Mouse (Mus musculus): ENCODE data around the gene Olfr469.
"Not testable (repeated sequence)": the region's sequence is repeated elsewhere in the genome, so short reads cannot be mapped to it uniquely, and the experiment has no call there.

Gene Olfr469

DNA sequence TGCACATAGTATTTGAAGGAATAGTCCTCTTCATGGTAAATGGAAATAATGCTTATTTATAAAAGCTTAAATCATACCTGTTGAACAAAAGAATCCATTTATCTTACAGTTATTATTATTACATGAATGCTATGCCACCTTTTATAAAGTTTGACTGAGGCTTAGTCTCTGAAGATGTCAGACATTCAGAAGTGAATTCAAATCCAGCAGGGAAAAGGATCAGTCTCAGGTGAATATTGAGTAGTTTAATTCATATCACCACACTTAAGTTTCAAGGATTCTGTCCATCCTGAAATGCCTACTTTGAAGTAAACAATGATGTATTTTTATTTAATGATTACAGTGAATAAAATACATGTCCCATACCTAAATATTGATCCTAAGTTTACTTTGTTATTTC lies at the start of gene Olfr469:
Gene Olfr469, minus strand, starts transcription at position 101 of the 400 bp plus-strand sequence.
- DNase-seq, result not testable (repeated sequence)

DNA sequence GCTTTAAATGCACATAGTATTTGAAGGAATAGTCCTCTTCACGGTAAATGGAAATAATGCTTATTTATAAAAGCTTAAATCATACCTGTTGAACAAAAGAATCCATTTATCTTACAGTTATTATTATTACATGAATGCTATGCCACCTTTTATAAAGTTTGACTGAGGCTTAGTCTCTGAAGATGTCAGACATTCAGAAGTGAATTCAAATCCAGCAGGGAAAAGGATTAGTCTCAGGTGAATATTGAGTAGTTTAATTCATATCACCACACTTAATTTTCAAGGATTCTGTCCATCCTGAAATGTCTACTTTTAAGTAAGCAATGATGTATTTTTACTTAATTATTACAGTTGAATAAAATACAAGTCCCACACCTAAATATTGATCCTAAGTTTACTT lies 22.0 kb upstream of the Olfr469 start, which contains the start of gene Olfr470:
Gene Olfr470, minus strand, starts transcription at position 101 of the 400 bp plus-strand sequence.
- DNase-seq, result not testable (repeated sequence)

DNA sequence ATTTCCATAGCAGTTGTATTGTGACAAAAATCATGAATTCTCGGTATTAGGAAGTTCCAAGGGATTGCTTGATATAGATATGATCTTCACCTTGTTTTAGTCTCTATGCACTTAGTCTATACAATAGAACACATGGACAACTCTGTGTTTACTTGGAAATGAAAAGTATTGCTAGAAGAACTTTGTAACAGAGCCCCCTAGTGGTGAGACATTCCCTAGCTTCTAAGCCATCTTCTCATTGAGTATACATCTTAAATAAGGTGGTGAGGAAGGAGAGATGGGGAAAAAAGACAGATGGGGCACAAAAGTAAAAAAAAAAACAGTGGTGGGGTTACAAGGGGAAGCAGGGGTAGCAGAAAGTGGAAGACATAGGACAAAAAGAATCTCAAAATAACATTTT lies 16.4 kb upstream of the Olfr469 start:
- no peak for DNase-seq

DNA sequence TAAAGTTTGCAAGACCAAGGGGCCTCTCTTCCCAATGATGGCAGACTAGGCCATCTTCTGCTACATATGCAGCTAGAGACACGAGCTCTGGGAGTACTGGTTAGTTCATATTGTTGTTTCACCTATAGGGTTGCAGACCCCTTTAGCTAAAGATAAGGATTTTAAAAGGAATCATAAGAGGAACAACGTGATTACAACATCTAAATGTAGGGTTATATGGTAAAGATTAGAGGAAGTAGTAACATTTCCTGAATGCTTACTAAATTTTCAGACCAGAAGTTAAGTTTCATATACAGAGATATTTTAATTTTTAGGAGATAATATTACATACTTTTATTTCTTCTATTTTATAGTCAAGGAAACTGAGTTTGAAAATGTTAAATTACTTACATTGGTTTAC lies 1.5 kb downstream of the Olfr469 start:
- not testable (repeated sequence) for DNase-seq

DNA sequence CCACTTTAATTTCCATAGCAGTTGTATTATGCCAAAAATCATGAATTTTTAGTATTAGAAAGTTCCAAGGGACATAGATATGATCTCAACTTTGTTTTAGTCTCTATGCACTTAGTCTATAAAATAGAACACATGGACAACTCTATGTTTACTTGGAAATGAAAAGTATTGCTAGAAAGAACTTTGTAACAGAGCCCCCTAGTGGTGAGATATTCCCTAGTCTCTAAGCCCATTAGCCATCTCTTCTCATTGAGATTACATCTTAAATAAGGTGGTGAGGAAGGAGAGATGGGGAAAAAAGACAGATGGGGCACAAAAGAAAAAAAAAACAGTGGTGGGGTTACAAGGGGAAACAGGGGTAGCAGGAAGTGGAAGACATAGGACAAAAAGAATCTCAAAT lies 5.9 kb downstream of the Olfr469 start:
- DNase-seq, result no peak

DNA sequence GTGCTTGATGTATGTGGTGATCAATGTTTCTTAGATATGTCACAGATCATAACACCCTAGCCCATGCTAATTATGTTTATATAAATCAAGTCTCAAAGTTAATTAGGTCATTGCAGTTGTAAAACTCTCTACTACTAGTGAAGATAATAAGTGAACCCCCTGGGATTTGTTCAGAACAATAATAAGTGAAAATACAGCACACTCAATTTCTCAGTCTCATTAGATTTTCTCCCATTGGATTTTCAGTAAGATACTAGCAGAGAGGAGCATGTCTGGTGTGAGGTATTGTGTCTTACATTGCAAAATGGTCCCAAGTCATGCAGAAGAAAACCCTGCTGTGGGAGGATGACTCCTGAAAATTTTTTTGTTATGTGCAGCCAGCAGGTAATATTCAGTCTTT lies 13.4 kb downstream of the Olfr469 start, which contains the start of gene Olfr467:
Gene Olfr467, plus strand, starts transcription at position 301 of the 400 bp plus-strand sequence.
- no peak for DNase-seq

DNA sequence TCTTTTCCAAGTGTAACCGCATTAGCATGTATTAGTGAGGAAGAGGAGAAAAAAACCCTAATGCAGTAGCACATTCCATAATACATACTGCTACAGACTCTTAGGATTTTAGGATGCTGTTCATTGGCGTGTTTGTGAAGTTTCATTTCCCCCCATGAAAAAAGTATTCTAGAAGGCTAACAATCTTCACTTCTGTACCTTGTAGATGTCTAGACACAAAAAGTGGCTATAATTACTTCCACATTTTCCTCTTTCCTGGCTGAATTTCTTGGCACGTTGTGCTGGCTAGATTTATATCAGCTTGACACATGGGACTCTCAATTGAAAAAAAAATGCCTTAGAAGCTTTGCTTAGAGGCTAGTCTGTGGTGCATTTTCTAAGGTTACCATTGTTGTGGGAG lies 23.2 kb downstream of the Olfr469 start:
- DNase-seq, result no peak

DNA sequence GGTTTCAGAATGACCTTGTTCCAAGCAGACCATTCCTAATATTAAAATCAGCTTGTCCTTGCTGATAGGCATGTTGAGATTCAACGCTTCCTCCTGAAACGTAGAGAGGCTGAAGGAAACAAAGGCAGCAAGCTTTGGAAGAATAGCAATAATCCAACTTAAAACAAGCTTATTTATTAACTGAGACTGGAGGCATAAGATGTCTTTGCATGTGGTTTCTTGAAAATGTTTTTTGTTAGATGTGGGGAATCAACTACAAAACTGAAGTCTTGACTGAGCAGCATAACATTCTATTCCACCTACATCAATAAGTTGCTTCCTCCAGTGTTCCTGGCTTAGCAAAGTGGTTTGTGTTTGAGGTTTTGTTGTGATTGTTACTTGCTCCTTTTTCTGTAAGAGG lies 24.2 kb downstream of the Olfr469 start, which contains the start of gene Ovch2:
Gene Ovch2, minus strand, starts transcription at position 101 of the 400 bp plus-strand sequence.
- no peak for DNase-seq

DNA sequence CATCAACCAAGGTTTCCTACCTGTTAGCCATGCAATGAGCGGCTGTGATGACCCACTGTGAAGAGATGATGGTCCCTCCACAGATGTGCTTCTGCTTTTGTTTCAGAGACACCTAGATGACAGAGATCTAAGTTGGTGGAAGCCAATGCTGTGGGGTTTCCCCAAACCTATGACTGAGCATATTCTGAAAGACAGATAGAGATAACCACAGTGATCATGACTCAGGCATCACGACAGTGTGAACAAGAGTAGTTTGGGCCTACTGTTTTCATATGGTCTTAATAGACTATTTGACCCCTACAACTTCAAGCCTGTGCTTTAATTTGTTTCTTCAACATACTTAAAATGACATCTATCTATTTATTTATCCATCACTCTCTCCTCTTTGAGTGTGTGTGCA lies 28.8 kb downstream of the Olfr469 start:
- DNase-seq, result no peak

DNA sequence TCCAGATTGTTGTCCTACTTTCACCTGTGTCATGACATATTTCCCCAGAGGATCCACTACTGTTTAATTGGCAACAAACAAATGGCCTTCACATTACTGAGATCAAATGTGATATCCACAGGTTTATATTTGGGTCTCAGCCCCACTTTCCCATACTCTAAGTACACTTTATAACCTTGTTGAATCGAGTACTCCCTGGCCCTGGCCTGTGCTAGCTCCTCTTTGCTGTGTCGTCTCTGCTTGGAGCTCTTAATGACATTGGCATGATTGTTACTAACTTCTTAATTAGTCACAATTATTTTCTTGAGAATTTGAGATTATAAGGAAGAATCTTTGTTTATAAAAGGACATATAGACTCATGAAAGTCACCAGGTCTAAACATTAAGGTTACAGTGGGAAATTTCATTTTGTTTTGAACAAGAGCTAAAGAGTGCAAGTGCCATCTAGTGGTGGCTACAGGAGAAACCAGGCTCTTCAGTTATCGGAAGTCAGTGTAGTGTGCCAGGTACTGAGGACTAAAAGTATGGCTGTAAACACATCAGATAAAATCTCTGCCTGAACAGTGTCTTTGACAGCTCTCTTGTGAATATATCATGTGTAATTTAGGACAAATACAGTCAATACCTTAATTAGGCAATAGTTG lies 37.2 kb downstream of the Olfr469 start:
- no peak for DNase-seq

DNA sequence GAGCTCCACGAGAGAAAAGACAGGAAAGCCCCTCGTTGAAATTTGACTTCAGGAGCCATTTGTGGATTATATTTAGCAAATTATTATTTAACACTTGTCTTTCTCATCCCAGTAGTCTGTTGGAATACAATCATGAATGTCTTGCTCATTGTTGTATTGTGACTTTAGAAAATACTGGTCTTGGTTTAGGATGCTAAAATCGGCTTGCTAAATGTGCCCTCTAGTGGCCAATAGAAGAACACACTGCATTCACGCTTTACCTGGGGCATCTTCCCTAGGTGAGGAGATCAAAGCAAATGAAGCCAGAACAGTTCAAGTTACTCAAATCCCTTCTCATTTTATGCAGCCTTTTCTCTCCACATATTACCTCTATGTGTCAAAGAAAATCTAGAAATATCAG lies 45.7 kb downstream of the Olfr469 start:
- no peak for DNase-seq

DNA sequence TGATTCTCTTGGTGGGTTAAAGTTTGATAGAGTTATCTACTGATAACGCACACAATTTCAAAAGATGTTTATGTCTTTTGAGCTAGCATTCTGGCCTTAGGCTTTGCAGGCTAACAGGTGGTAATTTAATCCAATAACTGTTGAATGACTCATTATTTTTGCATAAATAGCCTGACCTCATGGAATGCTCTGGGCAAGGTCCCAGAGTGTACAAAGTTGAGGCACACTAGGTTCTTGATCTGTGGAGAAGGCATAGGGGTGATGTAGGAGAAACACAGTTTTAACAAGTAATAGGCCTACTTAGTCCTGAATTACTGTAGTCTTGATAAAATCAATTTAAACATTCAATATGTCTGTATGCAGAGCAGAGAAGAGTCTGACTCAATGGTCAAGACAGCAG lies 47.1 kb downstream of the Olfr469 start:
- DNase-seq, result no peak

DNA sequence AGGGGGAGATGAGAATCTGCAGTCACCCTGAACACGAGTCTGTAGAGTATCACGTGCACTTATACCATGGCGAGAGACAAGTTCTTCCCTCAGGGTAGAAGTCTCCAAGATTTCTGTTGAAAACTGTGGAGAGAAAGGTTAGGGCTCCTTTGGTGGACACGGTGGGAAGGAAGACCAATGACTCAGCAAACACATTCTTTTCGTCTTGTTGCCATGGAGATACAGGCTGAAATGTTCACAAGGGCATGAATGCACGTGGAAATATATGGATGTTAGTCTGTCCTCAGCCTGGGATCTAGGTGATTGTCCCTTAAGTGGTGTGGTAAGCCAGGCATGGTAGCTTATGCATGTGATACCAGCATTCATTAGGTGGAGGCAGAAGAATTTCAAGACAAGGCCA lies 54.5 kb downstream of the Olfr469 start:
- no peak for DNase-seq
